Mouse (Mus musculus) forebrain, postnatal 0 days (tissue): Measurements from ENCODE around the gene Nppa. TPM values are rescaled to one million over a fixed set of nuclear protein-coding genes. Genes with fewer than 3 reads are reported as not detected.

Experiments
- ATAC-seq: fragments of 200-750 bp; cut with Nextera tagmentation; 2 replicates; pipeline ENCODE4 v1.8.0; 2017; ENCODE audit warnings: mild to moderate bottlenecking, moderate library complexity
- DNase-seq: peaks from one replicate; pipeline ENCODE4 v3.0.0-alpha.2; 2015
- H3K27ac ChIP-seq: fragments of 300-500 bp; sonication (generic); 2 replicates; pipeline ENCODE4 v1.5.1; 2014; ENCODE audit warnings: low read depth, mild to moderate bottlenecking, antibody characterized with exemption, low read length, moderate library complexity, mixed read lengths
- H3K27me3 ChIP-seq: fragments of 300-500 bp; sonication (generic); 2 replicates; pipeline ENCODE4 v1.6.1; 2014; ENCODE audit warnings: mild to moderate bottlenecking, low read length, mixed read lengths; ENCODE audit not compliant: insufficient read depth
- H3K36me3 ChIP-seq: fragments of 300-500 bp; sonication (generic); 2 replicates; pipeline ENCODE4 v1.6.1; 2014; ENCODE audit warnings: mild to moderate bottlenecking, moderate library complexity; ENCODE audit not compliant: insufficient read depth
- H3K4me1 ChIP-seq: fragments of 300-500 bp; sonication (generic); 2 replicates; pipeline ENCODE4 v1.6.1; 2014; ENCODE audit warnings: antibody characterized with exemption; ENCODE audit not compliant: insufficient read depth
- H3K4me2 ChIP-seq: fragments of 300-500 bp; sonication (generic); 2 replicates; pipeline ENCODE4 v1.6.1; 2014; ENCODE audit warnings: low read depth, mild to moderate bottlenecking, moderate library complexity
- H3K4me3 ChIP-seq: fragments of 300-500 bp; sonication (generic); 2 replicates; pipeline ENCODE4 v1.5.1; 2014; ENCODE audit warnings: low read depth, low read length, mixed read lengths
- H3K9ac ChIP-seq: fragments of 300-500 bp; sonication (generic); 2 replicates; pipeline ENCODE4 v1.6.1; 2014; ENCODE audit warnings: mild to moderate bottlenecking
- H3K9me3 ChIP-seq: fragments of 300-500 bp; sonication (generic); 2 replicates; pipeline ENCODE4 v1.6.1; 2016; ENCODE audit warnings: low read length
- CTCF ChIP-seq: sonication (generic); IDR thresholded peaks from 2 replicates; pipeline ENCODE4 v1.5.1; 2016; ENCODE audit warnings: antibody characterized with exemption, control low read depth, low read depth
- WGBS: fragments of 180-500 bp; shearing (Covaris S2); extraction: QIAGEN DNeasy Blood & Tissue Kit; methylation state at CpG from one replicate; pipeline ENCODE4 v1.1.7; 2014; 5-methylcytosine and 5-hydroxymethylcytosine counted together
- polyA plus RNA-seq: library from polyadenylated mRNA; unstranded; fragments of >200 nt; fragmentation: Nextera tagmentation; extraction: Ambion mirVana; gene quantifications from 2 replicates; pipeline ENCODE4 v1.2.1, GENCODE M21; 2015
- total RNA-seq: library from RNA; depleted of rRNA; stranded (reverse); fragments of >200 nt; gene quantifications from 2 replicates; pipeline ENCODE4 v1.2.3, GENCODE M21; 2014; rRNA removed

The Nppa gene
- total and polyA plus RNA-seq, 2 experiments from 2014 or later: 2.2 TPM; not detected in 1

- Histone ChIP-seq H3K27ac (no peak overlapping the region), H3K4me1 (no peaks in the 10 kb centered on the region)
- WGBS: 93% methylated on average over 13 of the region's 13 CpGs
Observed at GRCm38 (mm10) chr4:148051046-148051776, 50.7 kb downstream of the Nppa start.

More at GRCm38 (mm10) chr4:148051046-148051776, 50.7 kb downstream of the Nppa start:
- Histone ChIP-seq H3K9ac (no peak overlapping the region), H3K27me3 (no peaks in the 10 kb centered on the region), H3K4me2 (no peak overlapping the region), H3K4me3 (no peak overlapping the region), H3K9me3 (no peaks in the 10 kb centered on the region), H3K36me3 (peaks cover 69% of the 10 kb centered on the region)
- ATAC-seq (no peak), DNase-seq (no peak)
- no peak for TF ChIP-seq CTCF

Other genes starting within 250 kb of the Nppa start
- 6.8 and 8.6 TPM in 2 replicates for gene Zfp984, start 190.9 kb upstream of the Nppa start, total RNA-seq
- 3.9 and 4.8 TPM in 2 replicates for gene Zfp984, start 190.9 kb upstream of the Nppa start, polyA plus RNA-seq
- 15.6 and 16.5 TPM in 2 replicates for gene Zfp933, start 152.4 kb upstream of the Nppa start, total RNA-seq
- gene Zfp933, start 152.4 kb upstream of the Nppa start, polyA plus RNA-seq: 2.9 and 4.6 TPM in 2 replicates
- 32.9 and 35.7 TPM in 2 replicates for gene Miip, start 131.9 kb upstream of the Nppa start, total RNA-seq
- 31.7 and 32.3 TPM in 2 replicates for gene Miip, start 131.9 kb upstream of the Nppa start, polyA plus RNA-seq
- 7.4 and 8.5 TPM in 2 replicates for gene Fv1, start 131.7 kb upstream of the Nppa start, total RNA-seq
- 2.7 and 4.2 TPM in 2 replicates for gene Fv1, start 131.7 kb upstream of the Nppa start, polyA plus RNA-seq
- 57.8 and 69.9 TPM in 2 replicates for gene Mfn2, start 96.0 kb upstream of the Nppa start, total RNA-seq
- 59.4 and 83.3 TPM in 2 replicates for gene Mfn2, start 96.0 kb upstream of the Nppa start, polyA plus RNA-seq
- gene Plod1, start 64.0 kb upstream of the Nppa start, total RNA-seq: 13.5 and 18.8 TPM in 2 replicates
- gene Plod1, start 64.0 kb upstream of the Nppa start, polyA plus RNA-seq: 17.3 and 17.9 TPM in 2 replicates
- gene 2510039O18Rik, start 59.8 kb upstream of the Nppa start, total RNA-seq: 43.4 and 57.7 TPM in 2 replicates
- gene 2510039O18Rik, start 59.8 kb upstream of the Nppa start, polyA plus RNA-seq: 12.0 and 12.8 TPM in 2 replicates
- gene Nppb, start 14.9 kb upstream of the Nppa start, total RNA-seq: not detected in 2 replicates
- 0.21 TPM in 1 of 2 replicates, not detected in the other for gene Nppb, start 14.9 kb upstream of the Nppa start, polyA plus RNA-seq
- 48.2 and 61.0 TPM in 2 replicates for gene Clcn6, start 38.1 kb downstream of the Nppa start, total RNA-seq
- gene Clcn6, start 38.1 kb downstream of the Nppa start, polyA plus RNA-seq: 19.9 and 26.3 TPM in 2 replicates
- 27.0 and 34.5 TPM in 2 replicates for gene Mthfr, start 38.4 kb downstream of the Nppa start, total RNA-seq
- gene Mthfr, start 38.4 kb downstream of the Nppa start, polyA plus RNA-seq: 3.6 and 7.9 TPM in 2 replicates
- gene Agtrap, start 87.3 kb downstream of the Nppa start, total RNA-seq: 3.8 and 4.2 TPM in 2 replicates
- gene Agtrap, start 87.3 kb downstream of the Nppa start, polyA plus RNA-seq: 5.6 and 7.9 TPM in 2 replicates
- 43.6 and 45.7 TPM in 2 replicates for gene Mad2l2, start 129.7 kb downstream of the Nppa start, total RNA-seq
- 102 and 104 TPM in 2 replicates for gene Mad2l2, start 129.7 kb downstream of the Nppa start, polyA plus RNA-seq
- 37.5 and 40.5 TPM in 2 replicates for gene Draxin, start 130.0 kb downstream of the Nppa start, total RNA-seq
- 6.8 and 8.7 TPM in 2 replicates for gene Draxin, start 130.0 kb downstream of the Nppa start, polyA plus RNA-seq
- gene Fbxo6, start 151.4 kb downstream of the Nppa start, total RNA-seq: 22.0 and 24.0 TPM in 2 replicates
- 22.8 and 24.9 TPM in 2 replicates for gene Fbxo6, start 151.4 kb downstream of the Nppa start, polyA plus RNA-seq
- gene Fbxo44, start 159.8 kb downstream of the Nppa start, total RNA-seq: 126 and 132 TPM in 2 replicates
- gene Fbxo44, start 159.8 kb downstream of the Nppa start, polyA plus RNA-seq: 73.3 and 81.4 TPM in 2 replicates
- 10.2 and 11.9 TPM in 2 replicates for gene Fbxo2, start 159.9 kb downstream of the Nppa start, total RNA-seq
- gene Fbxo2, start 159.9 kb downstream of the Nppa start, polyA plus RNA-seq: 11.4 and 15.6 TPM in 2 replicates